ENCODE assay signal across 12 mouse cellular contexts in genomic region chr14:118649895-118650256, GRCm38 (mm10).
"Had no signal": no experiment of that assay in that cellular context is flagged by ENCODE, and none has a peak within 500 bp of the region (broad histone marks: within the 10 kb centered on the region; RNA-seq: fewer than 3 reads in every experiment).

No protein-coding gene starts in this region.

- H3K4me3 ChIP-seq: left cerebral cortex, adult 2 months; limb, embryonic 10.5 days; megakaryocyte, embryonic 14.5 days; midbrain, embryonic 13.5 days; myocyte; neural tube, embryonic 15.5 days had no signal

- DNase-seq: lung, adult 2 months; right cerebral cortex, adult 18-20 months had no signal

- ATAC-seq: intestine, postnatal 0 days; midbrain, embryonic 13.5 days had no signal

- H3K27ac ChIP-seq: kidney, postnatal 0 days; left cerebral cortex, adult 2 months; limb, embryonic 10.5 days; liver, embryonic 14.5 days; midbrain, embryonic 13.5 days; neural tube, embryonic 15.5 days; stomach, postnatal 0 days had no signal
